Mouse (Mus musculus) lung, embryonic 16.5 days (tissue): ENCODE results near the gene Prss41. TPM values are rescaled to one million over a fixed set of nuclear protein-coding genes. Genes with fewer than 3 reads are reported as not detected.

Experiments used
- ATAC-seq: fragments of 200-750 bp; cut with Nextera tagmentation; 2 replicates; pipeline ENCODE4 v1.8.0; 2017; ENCODE audit warnings: low read depth, mild to moderate bottlenecking, moderate library complexity
- H3K27ac ChIP-seq: fragments of 300-500 bp; sonication (generic); 2 replicates; pipeline ENCODE4 v1.5.1; 2014; ENCODE audit warnings: mild to moderate bottlenecking, control low read depth, low read length
- H3K27me3 ChIP-seq: fragments of 300-500 bp; sonication (generic); 2 replicates; pipeline ENCODE4 v1.6.1; 2014; ENCODE audit warnings: low read depth, low read length, mixed read lengths; ENCODE audit not compliant: control insufficient read depth, insufficient read depth
- H3K36me3 ChIP-seq: fragments of 300-500 bp; sonication (generic); 2 replicates; pipeline ENCODE4 v1.6.1; 2014; ENCODE audit warnings: low read length; ENCODE audit not compliant: control insufficient read depth, insufficient read depth
- H3K4me1 ChIP-seq: fragments of 300-500 bp; sonication (generic); replicated peaks from 2 replicates; pipeline ENCODE4 v1.6.1; 2014; ENCODE audit warnings: low read length, mixed read lengths; ENCODE audit not compliant: control insufficient read depth, insufficient read depth
- H3K4me2 ChIP-seq: fragments of 300-500 bp; sonication (generic); 2 replicates; pipeline ENCODE4 v1.6.1; 2014; ENCODE audit warnings: low read depth, low read length, control low read depth
- H3K4me3 ChIP-seq: fragments of 300-500 bp; sonication (generic); 2 replicates; pipeline ENCODE4 v1.5.1; 2014; ENCODE audit warnings: mild to moderate bottlenecking, low read length, control low read depth
- H3K9ac ChIP-seq: fragments of 300-500 bp; sonication (generic); 2 replicates; pipeline ENCODE4 v1.6.1; 2014; ENCODE audit warnings: low read length, control low read depth
- H3K9me3 ChIP-seq: fragments of 300-500 bp; sonication (generic); 2 replicates; pipeline ENCODE4 v1.6.1; 2016; ENCODE audit warnings: low read length; ENCODE audit not compliant: control insufficient read depth
- WGBS: fragments of 180-500 bp; shearing (Covaris S2); extraction: QIAGEN DNeasy Blood & Tissue Kit; methylation state at CpG from one replicate; pipeline ENCODE4 v1.1.7; 2014; 5-methylcytosine and 5-hydroxymethylcytosine counted together
- polyA plus RNA-seq: library from polyadenylated mRNA; unstranded; fragments of >200 nt; fragmentation: Nextera tagmentation; extraction: Ambion mirVana; gene quantifications from 2 replicates; pipeline ENCODE4 v1.2.1, GENCODE M21; 2015

Prss41 gene
- polyA plus RNA-seq, 1 experiment from 2014 or later = 0.75 TPM

GRCm38 (mm10) chr17:23829064-23829619 is 14.8 kb downstream of the Prss41 start, which contains the start of gene Elob:
Gene Elob, minus strand, starts transcription at chr17:23829136.
- peak within 1 kb of the TSS; percentile 94 for H3K9ac ChIP-seq
- 0 out of 2 replicates have a peak, but pooled peaks cover 4% of the 10 kb centered on the region for H3K9me3 ChIP-seq
- under 1% methylated on average over 30 of the region's 42 CpGs for WGBS
- ATAC-seq = peak; percentile 96
- peak within 1 kb of the TSS; percentile 96 for H3K27ac ChIP-seq
- H3K27me3 ChIP-seq = peaks cover 10% of the 10 kb centered on the region
- H3K4me1 ChIP-seq = peaks cover 12% of the 10 kb centered on the region
- peaks cover 24% of the 10 kb centered on the region for H3K36me3 ChIP-seq
- peak within 1 kb of the TSS; percentile 86 for H3K4me3 ChIP-seq
- peak within 1 kb of the TSS; percentile 88 for H3K4me2 ChIP-seq

- peak overlapping the region; percentile 94 for H3K9ac ChIP-seq
- WGBS = under 1% methylated on average over 41 of the region's 47 CpGs
- peak overlapping the region; percentile 86 for H3K4me3 ChIP-seq
- H3K27me3 ChIP-seq = peaks cover 6% of the 10 kb centered on the region
- peaks cover 30% of the 10 kb centered on the region for H3K36me3 ChIP-seq
- H3K4me1 ChIP-seq = peaks cover 12% of the 10 kb centered on the region
- peak; percentile 75 for ATAC-seq
- H3K9me3 ChIP-seq = 0 out of 2 replicates have a peak, but pooled peaks cover 4% of the 10 kb centered on the region
- peak overlapping the region; percentile 77 for H3K27ac ChIP-seq
- peak overlapping the region; percentile 88 for H3K4me2 ChIP-seq
Observed at GRCm38 (mm10) chr17:23828271-23829001, 15.5 kb downstream of the Prss41 start.

GRCm38 (mm10) chr17:23825591-23825990 is 18.4 kb downstream of the Prss41 start:
- ATAC-seq = no peak
- Histone ChIP-seq H3K36me3 (peaks cover 54% of the 10 kb centered on the region), H3K4me3 (no peak overlapping the region), H3K4me2 (no peak overlapping the region), H3K9me3 (0 out of 2 replicates have a peak, but pooled peaks cover 4% of the 10 kb centered on the region), H3K27me3 (peaks cover 1% of the 10 kb centered on the region), H3K27ac (no peak overlapping the region), H3K4me1 (peaks cover 12% of the 10 kb centered on the region), H3K9ac (no peak overlapping the region)
- 82% methylated on average over 4 of the region's 4 CpGs for WGBS

GRCm38 (mm10) chr17:23823614-23824013 is 20.4 kb downstream of the Prss41 start:
- WGBS = 85% methylated on average over 12 of the region's 12 CpGs
- no peak for ATAC-seq
- Histone ChIP-seq H3K36me3 (peaks cover 74% of the 10 kb centered on the region), H3K4me2 (no peak overlapping the region), H3K27me3 (no peaks in the 10 kb centered on the region), H3K9me3 (peaks cover 7% of the 10 kb centered on the region), H3K27ac (no peak overlapping the region), H3K4me3 (no peak overlapping the region), H3K9ac (no peak overlapping the region), H3K4me1 (peaks cover 12% of the 10 kb centered on the region)

GRCm38 (mm10) chr17:23823018-23823417 is 21.0 kb downstream of the Prss41 start:
- 76% methylated on average over 16 of the region's 16 CpGs for WGBS
- no peak for ATAC-seq
- Histone ChIP-seq H3K9me3 (peaks cover 13% of the 10 kb centered on the region), H3K36me3 (peaks cover 80% of the 10 kb centered on the region), H3K27ac (no peak overlapping the region), H3K27me3 (no peaks in the 10 kb centered on the region), H3K4me2 (no peak overlapping the region), H3K9ac (no peak overlapping the region), H3K4me1 (peaks cover 10% of the 10 kb centered on the region), H3K4me3 (no peak overlapping the region)

GRCm38 (mm10) chr17:23822094-23822493 is 21.9 kb downstream of the Prss41 start:
- Histone ChIP-seq H3K4me3 (no peak overlapping the region), H3K36me3 (peaks cover 88% of the 10 kb centered on the region), H3K4me1 (peaks cover 1% of the 10 kb centered on the region; the same call in 1 of the 2 replicates), H3K9ac (no peak overlapping the region), H3K4me2 (no peak overlapping the region), H3K9me3 (peaks cover 14% of the 10 kb centered on the region), H3K27ac (no peak overlapping the region), H3K27me3 (no peaks in the 10 kb centered on the region)
- ATAC-seq = no peak
- 67% methylated on average over 6 of the region's 6 CpGs for WGBS

- no peaks in the 10 kb centered on the region for H3K27me3 ChIP-seq
- WGBS = 90% methylated on average over 5 of the region's 5 CpGs
- H3K4me1 ChIP-seq = no peaks in the 10 kb centered on the region
- H3K27ac ChIP-seq = no peak overlapping the region
- H3K36me3 ChIP-seq = peaks cover 89% of the 10 kb centered on the region
- no peak overlapping the region for H3K9ac ChIP-seq
- no peak overlapping the region for H3K4me2 ChIP-seq
- H3K9me3 ChIP-seq = peaks cover 14% of the 10 kb centered on the region
- ATAC-seq = no peak
- H3K4me3 ChIP-seq = no peak overlapping the region
Observed at GRCm38 (mm10) chr17:23820731-23821130, 23.2 kb downstream of the Prss41 start.

GRCm38 (mm10) chr17:23819235-23819634 is 24.7 kb downstream of the Prss41 start:
- Histone ChIP-seq H3K4me1 (no peaks in the 10 kb centered on the region), H3K9me3 (peaks cover 14% of the 10 kb centered on the region), H3K4me3 (no peak overlapping the region), H3K36me3 (peaks cover 92% of the 10 kb centered on the region), H3K27me3 (no peaks in the 10 kb centered on the region), H3K4me2 (no peak overlapping the region), H3K9ac (no peak overlapping the region), H3K27ac (no peak overlapping the region)
- ATAC-seq = no peak
- WGBS = 97% methylated on average over 25 of the region's 25 CpGs

- Histone ChIP-seq H3K4me1 (no peaks in the 10 kb centered on the region), H3K9me3 (peaks cover 14% of the 10 kb centered on the region), H3K36me3 (peaks cover 93% of the 10 kb centered on the region), H3K27ac (no peak overlapping the region), H3K9ac (no peak overlapping the region), H3K4me3 (no peak overlapping the region), H3K4me2 (no peak overlapping the region), H3K27me3 (no peaks in the 10 kb centered on the region)
- WGBS = 97% methylated on average over 8 of the region's 8 CpGs
- no peak for ATAC-seq
Observed at GRCm38 (mm10) chr17:23818579-23818978, 25.4 kb downstream of the Prss41 start.
